Mouse (Mus musculus): Measurements from ENCODE around the gene Nlk.

DNA sequence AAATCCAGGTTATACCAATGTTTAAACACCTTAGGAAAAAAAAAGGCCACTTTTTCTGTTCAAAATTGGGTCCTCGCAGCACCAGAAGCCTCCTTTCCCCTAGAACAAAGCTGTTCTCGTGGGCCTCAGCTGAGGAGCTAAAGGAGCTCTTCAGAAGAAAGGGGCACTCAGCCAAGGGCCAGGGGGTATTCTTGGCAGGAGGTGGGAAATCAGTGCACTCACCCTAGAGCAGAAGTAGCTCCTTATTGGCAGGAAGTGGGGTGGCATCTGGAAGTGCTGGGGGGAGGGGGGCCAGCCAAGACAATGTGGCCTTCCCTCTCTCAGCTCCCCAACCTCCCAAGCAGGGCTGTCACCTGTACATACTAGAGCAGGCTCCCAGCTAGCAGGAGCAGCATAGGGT, 172.3 kb downstream of the Nlk start:
- TF ChIP-seq CTCF (IDR thresholded peaks at IDR 0.05; ENCODE audit: low read depth): no peak
- TF ChIP-seq EP300 (IDR thresholded peaks at IDR 0.05; ENCODE audit: low read depth): no peak

Data from liver, embryonic 14.5 days (tissue).